Mouse (Mus musculus): ENCODE results near the gene Vps37b. TPM values are rescaled to one million over a fixed set of nuclear protein-coding genes. Genes with fewer than 3 reads are reported as not detected.
A peak's percentile ranks its signal among the peaks of the same experiment; 100 is the strongest.

Gene Vps37b
- polyA plus RNA-seq, 1 experiment from 2014 or later = 31.3 TPM

GRCm38 (mm10) chr5:124000824-124001223 is 31.2 kb downstream of the Vps37b start:
- Histone ChIP-seq H3K9ac (replicated peaks; ENCODE audit: low read length) (no peak overlapping the region), H3K4me1 (ENCODE audit: control insufficient read depth, insufficient read depth, low read length) (no peaks in the 10 kb centered on the region), H3K36me3 (replicated peaks; ENCODE audit: control insufficient read depth, insufficient read depth, low read depth, low read length) (peaks cover 9% of the 10 kb centered on the region), H3K27me3 (ENCODE audit: control insufficient read depth, insufficient read depth, low read length) (no peaks in the 10 kb centered on the region), H3K4me3 (ENCODE audit: low read depth, low read length) (no peak overlapping the region), H3K4me2 (ENCODE audit: low read depth, low read length) (no peak overlapping the region), H3K9me3 (replicated peaks; ENCODE audit: control insufficient read depth, low read length) (no peaks in the 10 kb centered on the region), H3K27ac (replicated peaks; ENCODE audit: low read depth, low read length) (no peak overlapping the region)
- 13% methylated on average over 7 of the region's 7 CpGs for WGBS
- DNase-seq (ENCODE audit: low spot score) (peak; percentile 93), ATAC-seq (replicated peaks; ENCODE audit: insufficient number of reproducible peaks, low FRiP score, low TSS enrichment, low read depth) (peak; percentile 54)

GRCm38 (mm10) chr5:123998370-123998769 is 33.7 kb downstream of the Vps37b start:
- Histone ChIP-seq H3K9me3 (replicated peaks; ENCODE audit: control insufficient read depth, low read length) (no peaks in the 10 kb centered on the region), H3K9ac (replicated peaks; ENCODE audit: low read length) (no peak overlapping the region), H3K27ac (replicated peaks; ENCODE audit: low read depth, low read length) (no peak overlapping the region), H3K4me1 (ENCODE audit: control insufficient read depth, insufficient read depth, low read length) (no peaks in the 10 kb centered on the region), H3K4me2 (ENCODE audit: low read depth, low read length) (no peak overlapping the region), H3K27me3 (ENCODE audit: control insufficient read depth, insufficient read depth, low read length) (no peaks in the 10 kb centered on the region), H3K36me3 (replicated peaks; ENCODE audit: control insufficient read depth, insufficient read depth, low read depth, low read length) (no peaks in the 10 kb centered on the region; the same call in 1 of the 2 replicates), H3K4me3 (ENCODE audit: low read depth, low read length) (no peak overlapping the region)
- ATAC-seq (replicated peaks; ENCODE audit: insufficient number of reproducible peaks, low FRiP score, low TSS enrichment, low read depth) (no peak), DNase-seq (ENCODE audit: low spot score) (no peak)
- WGBS = 87% methylated on average over 10 of the region's 10 CpGs

- Histone ChIP-seq H3K4me3 (ENCODE audit: low read depth, low read length) (no peak overlapping the region), H3K9me3 (replicated peaks; ENCODE audit: control insufficient read depth, low read length) (no peaks in the 10 kb centered on the region), H3K4me2 (ENCODE audit: low read depth, low read length) (no peak overlapping the region), H3K27ac (replicated peaks; ENCODE audit: low read depth, low read length) (no peak overlapping the region), H3K4me1 (ENCODE audit: control insufficient read depth, insufficient read depth, low read length) (no peaks in the 10 kb centered on the region), H3K9ac (replicated peaks; ENCODE audit: low read length) (no peak overlapping the region), H3K27me3 (ENCODE audit: control insufficient read depth, insufficient read depth, low read length) (no peaks in the 10 kb centered on the region), H3K36me3 (replicated peaks; ENCODE audit: control insufficient read depth, insufficient read depth, low read depth, low read length) (no peaks in the 10 kb centered on the region; the same call in 1 of the 2 replicates)
- no peak for ATAC-seq (replicated peaks; ENCODE audit: insufficient number of reproducible peaks, low FRiP score, low TSS enrichment, low read depth)
- DNase-seq (ENCODE audit: low spot score) = no peak
- WGBS = 85% methylated on average over 16 of the region's 16 CpGs
Observed at GRCm38 (mm10) chr5:123997811-123998210, 34.3 kb downstream of the Vps37b start.

- Histone ChIP-seq H3K4me3 (ENCODE audit: low read depth, low read length) (no peak overlapping the region), H3K27ac (replicated peaks; ENCODE audit: low read depth, low read length) (no peak overlapping the region)
- 84% methylated on average over 24 of the region's 24 CpGs for WGBS
Observed at GRCm38 (mm10) chr5:123997211-123997751, 34.8 kb downstream of the Vps37b start.

GRCm38 (mm10) chr5:123996695-123997094 is 35.4 kb downstream of the Vps37b start:
- Histone ChIP-seq H3K4me3 (ENCODE audit: low read depth, low read length) (no peak overlapping the region), H3K9ac (replicated peaks; ENCODE audit: low read length) (no peak overlapping the region), H3K4me1 (ENCODE audit: control insufficient read depth, insufficient read depth, low read length) (no peaks in the 10 kb centered on the region), H3K9me3 (replicated peaks; ENCODE audit: control insufficient read depth, low read length) (no peaks in the 10 kb centered on the region), H3K27ac (replicated peaks; ENCODE audit: low read depth, low read length) (no peak overlapping the region), H3K36me3 (replicated peaks; ENCODE audit: control insufficient read depth, insufficient read depth, low read depth, low read length) (no peaks in the 10 kb centered on the region), H3K4me2 (ENCODE audit: low read depth, low read length) (no peak overlapping the region), H3K27me3 (ENCODE audit: control insufficient read depth, insufficient read depth, low read length) (no peaks in the 10 kb centered on the region)
- 88% methylated on average over 14 of the region's 14 CpGs for WGBS
- no peak for ATAC-seq (replicated peaks; ENCODE audit: insufficient number of reproducible peaks, low FRiP score, low TSS enrichment, low read depth)
- no peak for DNase-seq (ENCODE audit: low spot score)

More at GRCm38 (mm10) chr5:123997211-123997751, 34.8 kb downstream of the Vps37b start:
- H3K4me1 ChIP-seq (ENCODE audit: control insufficient read depth, insufficient read depth, low read length) = no peaks in the 10 kb centered on the region
- no peak overlapping the region for H3K9ac ChIP-seq (replicated peaks; ENCODE audit: low read length)
- ATAC-seq (replicated peaks; ENCODE audit: insufficient number of reproducible peaks, low FRiP score, low TSS enrichment, low read depth) (no peak), DNase-seq (ENCODE audit: low spot score) (no peak)
- no peaks in the 10 kb centered on the region for H3K36me3 ChIP-seq (replicated peaks; ENCODE audit: control insufficient read depth, insufficient read depth, low read depth, low read length)
- no peaks in the 10 kb centered on the region for H3K27me3 ChIP-seq (ENCODE audit: control insufficient read depth, insufficient read depth, low read length)
- H3K9me3 ChIP-seq (replicated peaks; ENCODE audit: control insufficient read depth, low read length) = no peaks in the 10 kb centered on the region
- H3K4me2 ChIP-seq (ENCODE audit: low read depth, low read length) = no peak overlapping the region

GRCm38 (mm10) chr5:123996194-123996593 is 35.9 kb downstream of the Vps37b start:
- WGBS = 84% methylated on average over 10 of the region's 10 CpGs
- ATAC-seq (replicated peaks; ENCODE audit: insufficient number of reproducible peaks, low FRiP score, low TSS enrichment, low read depth) = no peak
- no peaks in the 10 kb centered on the region for H3K36me3 ChIP-seq (replicated peaks; ENCODE audit: control insufficient read depth, insufficient read depth, low read depth, low read length)
- no peak overlapping the region for H3K4me2 ChIP-seq (ENCODE audit: low read depth, low read length)
- H3K27me3 ChIP-seq (ENCODE audit: control insufficient read depth, insufficient read depth, low read length) = no peaks in the 10 kb centered on the region
- H3K9me3 ChIP-seq (replicated peaks; ENCODE audit: control insufficient read depth, low read length) = no peaks in the 10 kb centered on the region
- no peak for DNase-seq (ENCODE audit: low spot score)
- no peak overlapping the region for H3K27ac ChIP-seq (replicated peaks; ENCODE audit: low read depth, low read length)
- H3K4me1 ChIP-seq (ENCODE audit: control insufficient read depth, insufficient read depth, low read length) = no peaks in the 10 kb centered on the region
- H3K9ac ChIP-seq (replicated peaks; ENCODE audit: low read length) = no peak overlapping the region
- H3K4me3 ChIP-seq (ENCODE audit: low read depth, low read length) = no peak overlapping the region

- H3K9ac ChIP-seq (replicated peaks; ENCODE audit: low read length) = no peak overlapping the region
- H3K27ac ChIP-seq (replicated peaks; ENCODE audit: low read depth, low read length) = no peak overlapping the region
- WGBS = 72% methylated on average over 6 of the region's 6 CpGs
- H3K27me3 ChIP-seq (ENCODE audit: control insufficient read depth, insufficient read depth, low read length) = no peaks in the 10 kb centered on the region
- H3K4me3 ChIP-seq (ENCODE audit: low read depth, low read length) = no peak overlapping the region
- ATAC-seq (replicated peaks; ENCODE audit: insufficient number of reproducible peaks, low FRiP score, low TSS enrichment, low read depth) (no peak), DNase-seq (ENCODE audit: low spot score) (no peak)
- H3K36me3 ChIP-seq (replicated peaks; ENCODE audit: control insufficient read depth, insufficient read depth, low read depth, low read length) = no peaks in the 10 kb centered on the region
- H3K4me2 ChIP-seq (ENCODE audit: low read depth, low read length) = no peak overlapping the region
- no peaks in the 10 kb centered on the region for H3K4me1 ChIP-seq (ENCODE audit: control insufficient read depth, insufficient read depth, low read length)
- H3K9me3 ChIP-seq (replicated peaks; ENCODE audit: control insufficient read depth, low read length) = no peaks in the 10 kb centered on the region
Observed at GRCm38 (mm10) chr5:123995388-123995787, 36.7 kb downstream of the Vps37b start.

GRCm38 (mm10) chr5:123994468-123994867 is 37.6 kb downstream of the Vps37b start:
- Histone ChIP-seq H3K4me1 (ENCODE audit: control insufficient read depth, insufficient read depth, low read length) (no peaks in the 10 kb centered on the region), H3K27me3 (ENCODE audit: control insufficient read depth, insufficient read depth, low read length) (no peaks in the 10 kb centered on the region), H3K4me2 (ENCODE audit: low read depth, low read length) (no peak overlapping the region), H3K9me3 (replicated peaks; ENCODE audit: control insufficient read depth, low read length) (no peaks in the 10 kb centered on the region), H3K36me3 (replicated peaks; ENCODE audit: control insufficient read depth, insufficient read depth, low read depth, low read length) (no peaks in the 10 kb centered on the region), H3K27ac (replicated peaks; ENCODE audit: low read depth, low read length) (no peak overlapping the region), H3K9ac (replicated peaks; ENCODE audit: low read length) (no peak overlapping the region), H3K4me3 (ENCODE audit: low read depth, low read length) (no peak overlapping the region)
- WGBS = 90% methylated on average over 7 of the region's 7 CpGs
- ATAC-seq (replicated peaks; ENCODE audit: insufficient number of reproducible peaks, low FRiP score, low TSS enrichment, low read depth) = no peak
- no peak for DNase-seq (ENCODE audit: low spot score)
